Mouse (Mus musculus): Measurements from ENCODE around the gene Usp43.

- no peak for TF ChIP-seq GATA1 (IDR thresholded peaks at IDR 0.05; ENCODE audit: low read length)
- no peak for TF ChIP-seq TAL1 (IDR thresholded peaks at IDR 0.05; ENCODE audit: low read length)
Measured at GRCm38 (mm10) chr11:67911074-67911473, 10.9 kb downstream of the Usp43 start.

Measured in erythroblast, embryonic 14.5 days (primary cell).